Mouse (Mus musculus): ENCODE measurements around the gene Spast. TPM values are rescaled to one million over a fixed set of nuclear protein-coding genes. Genes with fewer than 3 reads are reported as not detected.
"Not testable (repeated sequence)": the region's sequence is repeated elsewhere in the genome, so short reads cannot be mapped to it uniquely, and the experiment has no call there.

Spast gene
- total RNA-seq (2021): 10 to 100 TPM; 28.6 to 31.0 TPM

DNA sequence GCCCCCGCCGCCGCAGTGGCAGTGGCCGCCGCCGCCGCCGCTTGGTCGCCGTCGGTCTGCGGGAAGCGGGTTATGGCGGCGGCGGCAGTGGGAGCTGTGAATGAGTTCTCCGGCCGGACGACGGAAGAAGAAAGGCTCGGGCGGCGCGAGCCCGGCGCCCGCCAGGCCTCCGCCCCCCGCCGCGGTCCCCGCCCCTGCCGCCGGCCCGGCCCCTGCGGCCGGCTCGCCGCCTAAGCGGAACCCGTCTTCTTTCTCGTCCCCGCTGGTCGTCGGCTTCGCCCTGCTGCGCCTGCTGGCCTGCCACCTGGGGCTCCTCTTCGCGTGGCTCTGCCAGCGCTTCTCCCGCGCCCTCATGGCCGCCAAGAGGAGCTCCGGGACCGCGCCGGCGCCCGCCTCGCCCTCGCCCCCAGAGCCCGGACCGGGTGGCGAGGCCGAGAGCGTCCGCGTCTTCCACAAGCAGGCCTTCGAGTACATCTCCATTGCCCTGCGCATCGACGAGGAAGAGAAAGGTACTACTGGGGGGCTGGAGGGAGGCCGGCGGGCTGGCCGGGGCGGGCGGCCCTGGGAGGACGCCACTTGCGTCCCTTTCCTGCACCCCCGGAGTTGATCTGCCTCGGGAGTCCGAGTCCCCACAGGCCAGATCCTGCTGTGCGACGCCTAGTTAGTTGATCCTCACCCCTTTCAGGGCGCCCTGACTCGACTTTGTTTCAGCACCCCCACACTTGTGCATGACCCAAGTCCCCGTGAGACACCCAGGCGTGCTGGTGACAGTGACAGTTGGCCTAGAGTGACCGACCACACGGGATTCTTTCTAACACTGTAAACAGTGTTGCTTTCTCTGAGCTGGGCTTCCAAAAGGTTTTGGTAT is at the start of gene Spast:
Gene Spast (plus strand): TSS at position 51 of the 868 bp plus-strand sequence.
- DNase-seq (ENCODE audit: low spot score): peak; percentile 62
- intact Hi-C loops (cut with DNase I): loop anchor here (2.0 kb wide), 1 partner anchor 44 kb away; the partner anchor contains the start of gene Memo1

DNA sequence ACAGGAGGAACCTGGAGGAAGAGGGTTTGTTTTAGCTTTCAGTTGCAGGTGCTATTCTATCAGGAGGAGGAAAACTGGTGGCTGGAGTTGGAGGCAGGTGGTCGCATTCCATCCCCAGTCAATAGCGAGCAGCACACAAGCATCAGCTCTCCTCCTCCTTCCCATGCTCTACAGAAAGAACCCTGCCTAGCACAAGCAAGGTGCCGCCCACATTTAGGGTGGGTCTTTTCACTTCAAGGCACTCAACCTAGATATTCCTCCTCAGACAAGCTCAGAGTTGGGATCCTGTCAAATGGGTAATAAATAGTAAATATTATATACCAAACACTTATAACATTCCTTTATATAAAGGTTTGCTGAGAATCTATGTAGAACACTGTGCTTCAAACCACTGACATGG is 48.6 kb upstream of the Spast start:
- DNase-seq (ENCODE audit: low spot score): no peak
- intact Hi-C loops (cut with DNase I): loop anchor here (5.0 kb wide), 2 partner anchors 43 to 93 kb away; no protein-coding TSS in a partner anchor

DNA sequence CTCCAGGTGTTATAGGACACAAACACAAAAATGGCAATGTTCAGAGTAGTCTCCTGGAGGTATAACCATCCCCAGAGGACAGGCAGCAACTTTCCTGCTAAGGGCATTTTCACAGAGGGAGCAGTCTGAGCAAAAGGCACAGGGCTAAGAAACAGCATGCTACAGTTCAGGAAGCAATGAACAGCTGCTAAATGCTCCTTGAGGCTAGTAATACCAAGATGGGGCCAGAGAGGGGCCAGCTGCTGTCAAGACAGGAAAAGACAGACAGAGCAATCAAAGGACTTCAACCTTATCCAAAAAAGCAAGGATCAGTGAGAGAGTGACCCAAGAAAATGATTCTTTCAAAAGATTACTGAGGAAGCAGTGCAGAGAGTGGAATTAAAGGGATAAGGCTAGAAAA is 47.9 kb upstream of the Spast start:
- intact Hi-C loops (cut with DNase I): loop anchor here (5.0 kb wide), 2 partner anchors 44 to 94 kb away; no protein-coding TSS in a partner anchor
- DNase-seq (ENCODE audit: low spot score): no peak

DNA sequence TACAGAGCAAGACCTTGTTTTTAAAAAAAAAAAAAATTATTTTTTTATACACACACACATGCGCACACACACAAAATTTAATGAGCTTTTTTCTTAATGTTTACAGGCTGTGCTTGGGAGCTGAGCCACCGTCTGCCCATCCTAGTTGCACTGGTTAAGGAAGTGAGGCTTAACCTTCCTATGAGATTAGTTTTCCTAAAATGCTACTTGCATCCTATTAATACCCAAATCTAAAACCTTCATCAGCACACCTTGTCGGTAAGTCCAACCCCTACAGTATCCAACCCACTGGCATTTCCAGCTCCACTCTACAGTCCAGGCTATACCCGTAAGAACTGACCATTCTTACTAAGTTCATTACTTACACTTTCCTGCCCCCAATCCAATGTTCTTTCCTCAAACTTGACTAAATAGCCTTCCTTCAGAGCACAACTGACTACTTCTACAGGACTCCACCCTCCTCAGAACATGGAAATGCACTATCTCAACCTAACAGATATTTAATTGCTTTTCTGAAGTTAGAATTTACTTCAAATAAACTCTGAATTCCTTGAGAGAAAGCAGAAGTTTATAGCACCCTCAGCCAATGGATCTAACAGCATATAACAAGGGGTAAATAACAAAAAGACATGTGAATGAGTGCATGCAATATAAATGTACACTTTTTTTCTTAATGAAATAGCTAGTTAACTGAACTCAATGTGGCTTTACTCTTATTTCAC is 47.0 kb upstream of the Spast start:
- intact Hi-C loops (cut with DNase I): loop anchor here (5.0 kb wide), 2 partner anchors 44 to 94 kb away; no protein-coding TSS in a partner anchor
- DNase-seq (ENCODE audit: low spot score): no peak

DNA sequence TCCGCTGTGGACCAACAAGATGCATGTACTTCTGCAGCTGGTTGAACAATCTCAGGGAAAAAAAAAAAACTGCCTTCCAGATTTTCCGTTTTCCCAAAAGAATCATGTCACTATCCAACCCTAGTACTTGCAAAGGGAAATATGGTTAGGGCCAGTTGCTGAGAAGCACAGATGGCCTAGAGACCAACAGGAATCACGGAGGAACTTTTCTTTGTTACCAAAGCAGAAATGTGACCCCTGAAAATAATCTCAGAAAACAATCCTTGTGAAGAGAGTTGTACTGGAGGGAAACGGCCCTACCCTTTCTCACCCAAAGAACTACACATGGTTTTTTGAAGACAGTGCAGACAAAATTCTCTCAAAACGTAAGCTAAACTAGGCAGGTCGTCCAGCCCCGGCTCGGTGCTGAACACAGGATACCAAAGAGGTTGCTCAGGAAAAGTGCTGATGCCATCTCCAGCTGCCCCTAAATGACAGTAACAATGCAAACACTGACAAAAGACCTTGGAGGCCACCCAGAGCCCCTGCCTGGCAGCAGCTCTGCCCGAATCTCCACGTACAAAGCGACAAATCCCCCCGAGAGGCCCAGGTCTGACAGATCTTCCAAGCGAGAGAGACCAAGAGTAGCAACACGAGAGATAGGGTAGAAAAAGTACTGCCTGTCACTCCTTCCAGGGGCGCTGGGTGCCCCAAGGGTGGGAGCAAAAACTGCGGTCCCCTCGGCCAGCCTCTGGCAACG is 44.9 kb upstream of the Spast start:
- intact Hi-C loops (cut with DNase I): loop anchor here (2.0 to 5.0 kb wide), 3 partner anchors 45 to 97 kb away; partner anchors contain the start of gene Spast
- DNase-seq (ENCODE audit: low spot score): peak; percentile 5

DNA sequence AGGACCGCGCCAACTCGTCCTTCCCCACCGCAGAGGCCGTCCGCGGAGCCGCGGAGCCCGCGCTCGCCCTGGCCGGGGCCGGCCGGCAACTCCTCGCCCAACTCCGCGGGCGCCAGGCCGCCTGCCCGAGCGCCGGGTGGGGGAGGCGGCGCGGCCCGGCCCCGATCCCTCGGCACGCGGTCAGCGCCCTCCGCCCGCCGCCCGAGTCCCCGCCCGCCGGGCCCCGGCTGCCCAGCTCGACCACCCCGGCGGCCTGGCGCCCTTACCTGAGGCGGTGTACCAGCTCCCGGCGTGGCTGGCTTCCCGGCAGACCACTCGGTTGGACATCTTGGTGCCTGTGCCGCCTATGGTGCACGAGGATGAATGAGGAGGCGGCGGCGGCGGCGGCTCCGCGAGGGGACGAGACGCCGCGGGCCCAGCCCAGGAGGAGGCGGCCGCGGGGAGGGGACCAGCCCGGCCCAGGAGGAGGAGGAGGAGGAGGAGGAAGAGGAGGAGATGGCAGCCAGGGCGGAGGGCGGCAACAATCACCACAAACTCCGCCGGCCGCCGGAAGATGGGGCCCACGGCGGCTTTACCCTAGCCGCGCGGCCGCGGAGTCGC is 44.3 kb upstream of the Spast start:
- DNase-seq (ENCODE audit: low spot score): peak; percentile 78
- intact Hi-C loops (cut with DNase I): loop anchor here (2.0 to 5.0 kb wide), 4 partner anchors 44 to 272 kb away; partner anchors contain the start of gene Spast

DNA sequence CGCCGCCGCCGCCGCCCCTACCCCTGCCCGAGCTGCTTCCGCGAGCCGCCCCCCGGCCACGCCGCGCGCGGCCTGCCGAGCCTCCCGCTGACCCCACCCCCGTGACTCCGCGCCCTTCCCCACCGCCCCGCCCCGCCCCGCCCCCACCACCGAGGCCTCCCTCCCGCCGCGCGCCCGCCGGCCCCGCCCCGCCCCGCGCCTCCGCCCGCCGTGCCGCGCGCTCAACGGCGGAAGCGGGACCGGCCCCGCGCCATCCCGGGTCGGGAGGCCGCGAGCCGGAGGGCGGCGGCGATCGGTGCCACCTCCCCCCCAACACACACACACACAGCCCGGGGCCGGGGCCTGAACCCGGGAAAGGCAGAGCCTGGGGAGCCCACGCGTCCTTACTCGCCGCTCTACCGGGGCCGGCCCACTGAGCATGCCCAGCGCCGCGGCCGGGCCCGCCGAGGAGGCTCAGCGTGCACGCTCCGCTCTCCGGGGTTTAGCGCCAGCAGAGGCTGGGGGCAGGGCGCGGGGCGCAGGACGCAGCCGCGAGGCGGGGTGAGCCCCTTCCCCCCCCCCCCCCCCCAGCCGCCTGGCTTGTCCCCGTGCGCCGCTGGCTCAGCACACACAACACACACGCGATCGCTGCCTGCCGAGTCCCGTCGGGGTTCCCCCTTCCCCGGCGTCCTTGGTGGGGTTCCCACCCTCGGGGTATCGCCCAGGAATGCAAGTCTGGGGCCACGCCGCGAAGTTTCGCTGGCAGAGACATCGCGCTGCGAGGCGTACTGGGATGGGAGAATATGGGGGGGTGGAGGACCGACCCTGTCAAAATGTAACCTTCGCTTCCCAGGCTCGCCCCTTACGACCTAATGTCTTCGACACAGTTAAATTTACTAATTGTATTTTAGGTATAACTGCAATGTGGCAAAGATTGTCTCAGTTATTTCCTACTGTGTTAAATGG is 43.5 kb upstream of the Spast start, which contains the start of gene Memo1:
Gene Memo1 (minus strand): TSS at position 496 of the 945 bp plus-strand sequence.
- peak; percentile 71 for DNase-seq (ENCODE audit: low spot score)
- intact Hi-C loops (cut with DNase I): loop anchor here (2.0 to 5.0 kb wide), 2 partner anchors 44 to 273 kb away; partner anchors contain the start of gene Spast

DNA sequence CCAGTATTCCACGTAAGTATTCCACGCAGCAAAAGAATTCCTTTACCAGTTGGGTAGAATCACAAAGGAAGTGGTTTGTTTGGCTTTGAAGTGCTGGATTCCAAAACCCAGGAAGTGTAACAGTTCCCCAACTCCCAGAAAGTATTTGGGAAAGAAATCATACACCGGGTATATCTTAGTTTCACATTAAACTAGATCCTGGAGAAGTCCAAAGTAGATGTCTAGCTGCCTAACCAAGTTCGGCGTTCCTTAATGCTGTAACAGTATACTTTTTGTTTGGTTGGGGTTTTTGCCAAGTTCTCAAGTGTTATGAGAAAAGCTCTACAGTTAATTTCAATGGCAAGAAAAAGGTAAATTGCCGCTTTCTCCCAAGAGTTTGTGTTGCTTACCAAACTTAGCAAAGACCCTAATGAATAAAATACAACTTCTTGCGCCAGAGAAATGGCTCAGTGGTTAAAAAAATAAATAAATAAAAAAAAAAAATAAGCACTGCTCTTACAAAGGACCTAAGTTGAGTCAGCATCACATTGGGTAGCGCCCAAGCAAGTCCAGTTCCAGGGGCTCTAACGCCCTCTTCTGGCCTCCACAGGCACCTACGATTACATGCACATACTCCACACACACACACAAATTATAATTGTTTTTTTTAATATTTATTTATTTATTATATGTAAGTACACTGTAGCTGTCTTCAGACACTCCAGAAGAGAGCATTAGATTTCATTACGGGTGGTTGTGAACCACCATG is 42.5 kb upstream of the Spast start:
- intact Hi-C loops (cut with DNase I): loop anchor here (5.0 kb wide), 1 partner anchor 274 kb away; no protein-coding TSS in a partner anchor
- DNase-seq (ENCODE audit: low spot score): no peak

DNA sequence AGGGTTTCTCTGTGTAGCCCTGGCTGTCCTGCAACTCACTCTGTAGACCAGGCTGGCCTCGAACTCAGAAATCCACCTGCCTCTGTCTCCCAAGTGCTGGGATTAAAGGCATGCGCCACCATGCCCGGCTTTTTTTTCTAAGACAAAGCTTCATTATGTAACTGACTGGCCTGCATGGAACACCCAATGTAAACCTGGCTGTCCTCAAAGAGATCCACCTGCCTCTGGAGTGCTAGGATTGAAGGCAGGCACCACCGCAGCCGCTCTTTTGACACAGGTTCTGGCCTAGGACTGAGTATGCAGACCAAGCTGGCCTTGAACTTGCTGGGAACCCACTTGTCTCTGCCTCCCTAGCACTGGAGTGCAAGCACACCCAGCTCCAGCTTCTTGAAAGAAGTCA is 41.8 kb upstream of the Spast start:
- intact Hi-C loops (cut with DNase I): loop anchor here (5.0 kb wide), 1 partner anchor 275 kb away; no protein-coding TSS in a partner anchor
- DNase-seq (ENCODE audit: low spot score): not testable (repeated sequence)

DNA sequence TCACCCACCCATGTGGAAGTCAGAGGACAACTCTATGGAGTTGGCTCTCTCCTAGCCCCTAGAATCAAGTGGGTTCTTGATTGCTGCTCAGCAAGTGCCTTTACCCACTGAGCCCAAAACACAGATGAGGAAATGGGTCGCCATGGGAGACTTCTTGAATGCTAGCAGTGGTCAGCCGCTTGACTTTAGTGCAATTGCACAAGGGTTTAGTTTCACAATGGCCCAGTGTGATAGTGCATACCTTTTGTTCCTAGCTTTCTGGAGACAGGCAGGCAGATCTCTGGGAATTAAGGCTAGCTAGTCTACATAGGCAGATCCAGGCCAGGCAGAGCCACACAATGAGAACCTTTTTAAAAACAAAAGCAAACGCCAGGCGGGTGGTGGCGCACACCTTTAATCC is 38.7 kb upstream of the Spast start:
- intact Hi-C loops (cut with DNase I): no loop called here
- DNase-seq (ENCODE audit: low spot score): no peak

DNA sequence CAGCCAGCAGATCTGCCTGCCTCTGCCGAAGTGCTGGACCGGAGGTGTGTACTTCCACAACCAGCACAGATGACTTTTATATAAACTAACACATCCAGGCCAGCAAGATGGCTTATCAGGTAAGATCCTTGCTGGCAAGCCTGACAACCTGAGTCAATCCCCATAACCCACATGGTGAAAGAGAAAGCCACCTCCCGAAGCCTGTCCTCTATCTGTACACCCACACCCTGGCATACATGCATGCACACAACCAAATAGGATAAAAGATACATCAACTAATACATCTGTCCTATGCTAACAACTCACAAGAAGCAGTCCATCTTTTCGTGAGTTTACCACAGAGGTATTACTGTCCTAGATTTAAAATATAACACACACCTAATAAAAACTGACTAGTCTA is 34.7 kb upstream of the Spast start:
- DNase-seq (ENCODE audit: low spot score): no peak
- intact Hi-C loops (cut with DNase I): no loop called here

DNA sequence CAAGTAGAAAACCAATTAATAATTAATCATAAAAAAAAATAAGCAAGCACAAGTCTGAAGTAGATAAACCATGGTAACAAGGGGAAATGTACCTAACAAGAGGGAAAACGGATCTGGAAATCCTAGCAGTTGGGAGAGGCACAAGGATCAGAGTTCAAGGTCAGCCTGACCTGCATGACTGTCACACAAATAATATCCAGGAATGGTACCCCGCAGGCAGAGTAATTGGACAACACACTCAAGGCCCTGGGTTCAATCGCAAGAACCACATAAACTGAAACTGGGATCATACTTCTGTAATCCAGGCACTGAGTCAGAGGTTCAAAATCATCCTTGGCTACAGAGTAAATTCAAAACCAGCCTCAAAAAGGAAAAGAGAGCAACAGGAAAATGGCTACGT is 33.2 kb upstream of the Spast start:
- intact Hi-C loops (cut with DNase I): no loop called here
- no peak for DNase-seq (ENCODE audit: low spot score)

DNA sequence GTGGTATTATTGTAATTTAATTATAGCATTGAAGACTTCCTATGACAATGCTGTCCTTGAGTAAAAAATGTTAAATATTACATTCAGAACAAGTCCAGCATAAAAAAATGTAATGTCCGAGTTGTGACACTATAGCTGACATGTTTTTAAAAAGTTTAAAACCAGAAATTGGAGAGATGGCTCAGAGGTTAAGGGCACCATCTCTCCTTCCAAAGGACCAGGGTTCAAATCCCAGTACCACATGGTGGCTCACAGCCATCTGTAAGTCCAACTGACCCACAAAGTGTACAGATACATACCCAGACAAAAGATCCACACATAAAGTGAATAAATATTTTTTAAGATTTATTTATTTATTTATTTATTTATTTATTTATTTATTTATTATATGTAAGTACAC is 32.8 kb upstream of the Spast start:
- intact Hi-C loops (cut with DNase I): no loop called here
- DNase-seq (ENCODE audit: low spot score): no peak

DNA sequence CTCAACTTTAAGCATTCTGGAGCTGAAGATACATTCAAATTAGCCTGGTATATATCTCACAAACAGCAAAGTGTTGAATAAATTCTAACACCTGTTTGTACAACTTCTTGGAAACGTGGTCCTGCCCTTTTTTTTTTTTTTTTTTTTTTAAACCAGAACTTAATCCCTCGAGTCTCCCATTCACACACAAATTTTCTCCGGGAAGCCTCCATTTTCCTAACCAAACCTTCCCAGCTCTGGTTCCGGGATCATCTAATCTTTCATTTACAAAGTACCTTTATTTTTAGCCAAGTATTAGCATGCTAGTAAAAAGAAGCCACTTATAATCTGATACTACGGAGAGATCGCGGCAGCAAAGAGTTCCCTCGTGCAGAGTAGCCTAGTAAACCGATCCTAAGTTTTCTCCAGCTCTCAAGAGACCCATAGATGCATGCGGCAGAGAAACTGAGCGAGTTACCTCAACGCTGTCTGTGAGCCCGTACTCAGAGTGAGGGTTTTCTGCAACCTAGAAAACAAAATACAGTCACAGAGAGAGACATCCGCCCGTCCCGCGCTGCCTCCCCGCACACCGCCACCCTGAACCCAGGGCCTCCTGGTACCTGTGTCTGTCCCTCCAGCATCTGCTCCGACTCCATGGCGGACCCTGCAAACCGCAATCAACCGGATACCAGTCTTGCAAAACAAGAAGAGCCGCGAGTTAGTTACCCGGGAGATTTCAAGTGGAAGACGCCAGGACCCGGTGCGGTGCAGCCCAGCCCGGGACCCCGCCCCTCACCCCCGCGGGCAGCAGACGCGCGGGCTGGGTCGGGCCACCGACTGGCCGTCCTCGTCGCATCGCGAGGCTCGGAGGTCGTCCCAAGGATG is 23.1 kb upstream of the Spast start:
- intact Hi-C loops (cut with DNase I): loop anchor here (2.0 to 5.0 kb wide), 2 partner anchors 17 to 293 kb away; no protein-coding TSS in a partner anchor

DNA sequence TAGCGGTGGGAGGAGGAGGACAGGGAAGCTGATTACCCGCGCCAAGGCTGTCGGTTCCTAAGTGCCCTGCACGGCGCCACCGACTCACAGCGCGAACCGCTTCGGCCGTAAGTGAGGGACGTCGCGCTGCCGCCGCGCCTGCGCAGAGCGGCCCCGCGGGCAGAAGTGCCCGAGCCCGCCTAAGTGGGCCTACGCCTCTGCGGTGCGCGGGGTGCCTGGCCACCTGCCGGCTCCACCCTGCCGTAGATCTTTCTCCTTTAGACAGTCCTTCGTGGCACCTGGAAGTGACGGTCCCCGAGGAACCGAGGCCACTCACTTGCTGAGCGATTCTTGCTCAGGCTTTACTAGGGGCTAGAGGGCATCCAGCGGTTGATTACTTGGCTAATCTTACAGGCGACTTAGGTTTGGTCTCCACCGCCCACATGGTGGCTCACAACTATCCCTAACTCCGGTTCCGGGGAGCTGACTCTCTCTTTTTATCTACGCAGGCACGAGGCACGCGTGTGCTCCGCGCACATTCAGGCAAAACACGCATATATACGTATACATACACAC is 22.4 kb upstream of the Spast start:
- intact Hi-C loops (cut with DNase I): loop anchor here (5.0 kb wide), 1 partner anchor 294 kb away; no protein-coding TSS in a partner anchor
- peak; percentile 85 for DNase-seq (ENCODE audit: low spot score)

More for the DNA sequence above, 23.1 kb upstream of the Spast start:
- no peak for DNase-seq (ENCODE audit: low spot score)

DNA sequence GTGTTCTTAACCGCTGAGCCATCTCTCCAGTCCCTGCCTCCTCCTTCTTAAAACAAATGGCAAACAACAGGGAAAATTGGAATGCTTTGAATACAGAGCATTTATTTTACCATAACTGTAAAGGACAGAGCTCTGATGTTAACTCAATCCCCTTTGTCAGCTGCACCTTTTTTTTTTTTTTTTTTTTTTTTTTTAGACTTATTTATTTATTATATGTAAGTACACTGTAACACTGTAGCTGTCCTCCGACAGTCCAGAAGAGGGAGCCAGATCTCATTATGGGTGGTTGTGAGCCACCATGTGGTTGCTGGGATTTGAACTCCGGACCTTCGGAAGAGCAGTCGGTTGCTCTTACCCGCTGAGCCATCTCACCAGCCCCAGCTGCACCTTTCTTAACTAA is 20.1 kb upstream of the Spast start:
- intact Hi-C loops (cut with DNase I): loop anchor here (5.0 kb wide), 1 partner anchor 296 kb away; no protein-coding TSS in a partner anchor
- DNase-seq (ENCODE audit: low spot score): no peak
